Mouse (Mus musculus) spleen, postnatal 14 days (tissue): ENCODE measurements around the gene Thsd4.

Experiments used
- DNase-seq, 2 experiments: peaks; one replicate each; pipeline ENCODE4 v3.0.0; 2021 to 2022; ENCODE audit warnings: low spot score in 2 of 2

The Thsd4 gene

GRCm38 (mm10) chr9:60147401-60147800 is 374.4 kb downstream of the Thsd4 start:
- DNase-seq: no peak

GRCm38 (mm10) chr9:60143816-60144215 is 378.0 kb downstream of the Thsd4 start:
- DNase-seq: no peak

GRCm38 (mm10) chr9:60141081-60141514 is 380.7 kb downstream of the Thsd4 start:
- DNase-seq: no peak

- no peak for DNase-seq
These were observed 381.4 kb downstream of the Thsd4 start for GRCm38 (mm10) chr9:60140411-60140810.

GRCm38 (mm10) chr9:60139446-60139845 is 382.4 kb downstream of the Thsd4 start:
- DNase-seq: no peak

- no peak for DNase-seq
These were observed 392.4 kb downstream of the Thsd4 start for GRCm38 (mm10) chr9:60129235-60129991.

- DNase-seq: no peak
These were observed 394.9 kb downstream of the Thsd4 start for GRCm38 (mm10) chr9:60126961-60127360.

- DNase-seq: no peak
These were observed 397.7 kb downstream of the Thsd4 start for GRCm38 (mm10) chr9:60124102-60124501.

- DNase-seq: no peak
These were observed 398.8 kb downstream of the Thsd4 start for GRCm38 (mm10) chr9:60123066-60123465.

GRCm38 (mm10) chr9:60119846-60120245 is 402.0 kb downstream of the Thsd4 start:
- DNase-seq: no peak

GRCm38 (mm10) chr9:60117831-60118230 is 404.0 kb downstream of the Thsd4 start:
- no peak for DNase-seq

GRCm38 (mm10) chr9:60115711-60116247 is 406.1 kb downstream of the Thsd4 start:
- DNase-seq: no peak

GRCm38 (mm10) chr9:60115306-60115705 is 406.5 kb downstream of the Thsd4 start:
- no peak for DNase-seq

- no peak for DNase-seq
These were observed 411.6 kb downstream of the Thsd4 start for GRCm38 (mm10) chr9:60110200-60110599.

- DNase-seq: no peak
These were observed 415.2 kb downstream of the Thsd4 start for GRCm38 (mm10) chr9:60106683-60107082.

GRCm38 (mm10) chr9:60106106-60106505 is 415.7 kb downstream of the Thsd4 start:
- DNase-seq: no peak

- no peak for DNase-seq
These were observed 427.6 kb downstream of the Thsd4 start for GRCm38 (mm10) chr9:60094211-60094610.

- DNase-seq: no peak
These were observed 429.4 kb downstream of the Thsd4 start for GRCm38 (mm10) chr9:60092428-60092827.

- DNase-seq: no peak
These were observed 432.4 kb downstream of the Thsd4 start for GRCm38 (mm10) chr9:60089441-60089840.

GRCm38 (mm10) chr9:60088101-60088500 is 433.7 kb downstream of the Thsd4 start:
- DNase-seq: no peak

- DNase-seq: no peak
These were observed 439.7 kb downstream of the Thsd4 start for GRCm38 (mm10) chr9:60082107-60082581.

GRCm38 (mm10) chr9:60077761-60078160 is 444.1 kb downstream of the Thsd4 start:
- no peak for DNase-seq

GRCm38 (mm10) chr9:60076396-60076795 is 445.4 kb downstream of the Thsd4 start:
- no peak for DNase-seq
